Mouse (Mus musculus) CD4-positive helper T cell, adult 2 months (primary cell): ENCODE measurements around the gene Nhsl2.
"Not testable (repeated sequence)": the region's sequence is repeated elsewhere in the genome, so short reads cannot be mapped to it uniquely, and the experiment has no call there.

Experiments
- DNase-seq: peaks from one replicate; pipeline ENCODE4 v3.0.0-alpha.2; 2012; ENCODE audit warnings: low read depth, missing footprints, low spot score

Nhsl2 gene

DNA sequence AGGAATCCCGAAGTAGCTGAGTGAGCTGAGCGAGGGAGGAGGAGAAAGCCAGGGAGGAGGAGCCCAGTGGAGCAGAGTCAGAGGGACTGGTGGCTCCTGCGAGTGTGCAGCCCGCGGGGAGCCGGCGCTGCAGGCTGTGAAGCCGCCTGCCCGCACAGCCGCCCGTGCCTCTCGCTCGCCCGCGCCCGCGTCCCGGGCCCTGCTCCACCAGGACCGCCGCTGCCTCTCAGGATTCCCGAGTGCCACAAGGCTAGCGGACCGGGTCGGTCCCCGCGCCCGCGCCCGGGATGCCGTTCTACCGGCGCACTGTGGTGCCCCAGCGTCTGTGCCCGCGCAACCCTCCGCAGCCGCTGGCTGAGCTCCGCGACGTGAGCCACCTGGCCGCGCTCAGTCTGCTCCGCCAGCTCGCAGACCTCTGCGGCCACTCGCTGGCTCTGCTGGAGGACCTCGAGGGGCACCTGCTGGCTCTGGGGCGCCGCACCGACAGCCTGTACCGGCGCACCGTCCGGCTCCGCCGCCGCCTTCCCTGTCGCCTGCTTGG is at the start of gene Nhsl2:
TSS of gene Nhsl2 (plus strand) at position 105 of the 541 bp plus-strand sequence.
- DNase-seq = no peak

DNA sequence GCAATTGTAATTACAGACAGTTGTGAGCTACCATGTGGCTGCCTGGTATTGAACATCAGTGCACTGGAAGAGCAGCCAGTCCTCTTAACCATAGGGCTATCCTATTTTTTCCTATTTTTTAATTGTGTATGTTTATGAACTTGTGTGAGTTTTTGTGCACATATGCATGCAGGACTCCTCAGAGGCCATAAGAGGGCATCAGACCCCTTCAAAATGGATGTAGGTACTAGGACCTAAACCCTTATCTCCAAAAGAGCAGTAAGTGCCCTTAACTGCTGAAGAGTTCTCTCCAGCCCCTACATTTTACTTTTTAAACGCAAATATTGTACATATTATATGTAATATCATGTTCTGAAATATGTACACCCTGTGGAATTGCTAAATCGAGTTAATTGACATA is 43.7 kb upstream of the Nhsl2 start:
- DNase-seq = peak; percentile 5

DNA sequence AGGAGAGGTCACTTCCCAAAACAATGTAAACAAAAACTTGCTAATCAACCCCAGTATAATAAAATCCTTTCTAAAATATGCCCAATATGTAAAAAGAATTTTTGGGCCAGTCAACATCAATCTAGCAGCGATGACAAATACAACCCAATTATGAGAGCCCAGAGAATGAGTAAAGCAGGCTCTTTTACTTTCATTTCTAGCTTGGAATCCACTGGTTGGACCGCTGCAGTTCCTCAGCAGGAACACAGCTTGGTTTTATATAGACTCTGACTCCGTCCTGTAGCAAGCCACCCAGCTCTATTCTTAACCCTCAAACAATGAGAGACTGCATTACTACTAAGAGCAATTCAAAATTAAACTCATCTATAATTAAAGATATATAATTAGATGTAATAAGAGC is 37.4 kb upstream of the Nhsl2 start:
- DNase-seq = no peak

DNA sequence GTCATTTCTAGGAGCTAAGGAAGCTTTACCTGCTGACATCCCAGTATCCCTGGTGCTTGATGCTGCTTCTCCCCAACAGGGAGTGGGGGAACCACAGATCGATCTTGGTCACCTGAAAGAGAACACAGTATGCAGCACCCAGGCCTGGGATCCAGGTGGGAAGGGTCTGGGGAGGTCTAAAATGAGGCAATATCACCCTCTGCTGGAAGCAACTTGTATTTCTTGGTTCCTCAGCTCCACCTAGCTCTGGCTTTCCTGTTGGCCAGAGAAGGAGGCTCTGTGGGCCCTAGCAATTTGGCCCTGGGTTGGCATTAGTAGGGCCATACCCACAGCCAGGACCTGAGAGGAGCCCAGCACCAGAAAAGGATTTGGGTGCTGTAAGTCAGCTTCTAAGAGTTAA is 30.0 kb upstream of the Nhsl2 start:
- no peak for DNase-seq

DNA sequence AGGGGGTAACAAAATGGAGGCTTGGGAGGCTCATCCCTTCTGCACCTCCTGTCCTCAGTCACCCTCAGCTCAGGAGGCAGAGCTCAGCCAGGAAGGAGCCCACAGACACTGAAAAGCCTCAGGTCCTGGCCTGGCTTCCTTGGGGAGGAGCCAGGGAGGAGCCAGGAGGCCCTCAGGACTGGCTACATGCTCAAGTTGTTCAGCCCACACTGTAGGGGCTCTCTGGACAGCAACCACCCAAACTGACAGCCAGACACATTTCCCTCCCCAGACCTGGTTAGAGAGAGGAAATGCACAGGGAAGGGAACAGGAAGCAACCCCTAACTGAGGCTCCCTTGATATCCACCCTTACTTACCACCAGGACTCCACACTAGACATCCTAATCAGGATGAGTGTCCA is 29.2 kb upstream of the Nhsl2 start:
- DNase-seq = not testable (repeated sequence)

- no peak for DNase-seq
Observed at GRCm38 (mm10) chrX:101847191-101847795, 1.9 kb upstream of the Nhsl2 start.

DNA sequence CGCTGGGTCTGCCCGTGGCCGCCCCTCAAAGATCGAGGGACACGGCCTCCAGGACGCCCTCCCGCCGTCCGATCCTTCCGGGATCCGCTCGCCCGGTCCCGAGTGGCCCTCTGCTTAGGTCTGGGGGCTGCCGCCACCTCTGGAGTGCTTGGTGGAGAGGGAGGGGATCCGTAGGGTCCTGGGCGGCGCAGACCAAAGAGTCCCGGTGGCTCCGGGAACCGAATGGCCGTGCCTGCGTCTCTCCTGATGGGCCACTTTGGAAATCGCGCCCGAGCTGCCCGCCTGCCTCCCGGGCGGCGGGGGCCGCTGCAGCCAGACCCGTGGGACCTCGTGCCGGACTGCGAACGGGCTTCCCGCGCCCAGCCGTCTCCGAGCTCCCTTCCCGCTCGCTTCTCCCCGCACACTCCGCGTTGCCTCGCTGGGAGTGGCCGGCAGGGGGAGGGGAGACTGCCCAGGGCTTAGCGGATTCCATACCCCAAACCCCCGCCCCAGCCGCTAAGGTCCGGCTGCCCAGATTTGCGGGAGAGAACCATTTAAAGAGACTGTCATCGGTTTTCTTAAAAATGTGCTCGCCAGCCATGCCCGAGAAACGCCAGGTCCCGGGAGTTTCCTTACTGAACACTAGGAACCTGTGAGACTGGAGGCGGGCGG is 841 bp downstream of the Nhsl2 start:
- DNase-seq = no peak

- DNase-seq = no peak
Observed at GRCm38 (mm10) chrX:101851566-101852354, 2.6 kb downstream of the Nhsl2 start.

GRCm38 (mm10) chrX:101863666-101864378 is 14.6 kb downstream of the Nhsl2 start:
- DNase-seq = no peak

DNA sequence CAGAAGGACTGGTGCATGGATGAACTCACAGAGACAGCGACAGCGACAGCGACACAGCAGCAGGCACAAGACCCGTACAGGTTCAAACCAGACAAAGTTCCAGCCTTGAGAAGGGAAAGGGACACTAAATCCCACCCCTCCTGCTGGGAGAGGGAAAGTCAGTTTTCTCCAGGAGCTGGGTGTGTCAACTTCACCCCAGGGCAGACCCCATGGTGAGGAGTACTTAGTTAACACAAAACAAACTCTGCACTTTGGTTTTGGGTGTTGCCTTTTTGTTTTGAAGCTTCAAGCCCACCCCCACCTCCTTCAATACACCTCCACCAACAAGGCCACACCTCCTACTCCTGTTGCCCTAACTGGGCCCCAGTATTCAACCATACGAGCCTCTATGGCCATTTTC is 15.6 kb downstream of the Nhsl2 start:
- no peak for DNase-seq

DNA sequence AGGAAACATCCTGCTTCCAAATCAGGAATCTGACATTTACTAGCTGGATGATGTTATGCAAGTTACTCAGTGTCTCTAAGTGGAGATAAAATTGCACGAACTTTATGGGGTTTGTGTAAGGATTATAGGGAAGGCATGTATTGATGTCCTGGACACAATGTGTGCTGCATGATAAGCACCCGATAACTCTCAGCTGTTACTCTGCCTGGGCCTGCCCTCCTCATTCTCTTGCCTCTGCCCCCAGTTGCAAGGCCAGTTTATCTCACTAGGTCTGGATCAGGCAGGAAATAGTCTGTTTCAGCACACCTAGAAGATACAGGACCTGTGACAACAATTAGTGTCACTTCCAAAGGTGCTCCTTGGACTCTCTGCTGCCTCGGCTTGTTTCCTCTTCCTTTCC is 25.0 kb downstream of the Nhsl2 start:
- DNase-seq = no peak

DNA sequence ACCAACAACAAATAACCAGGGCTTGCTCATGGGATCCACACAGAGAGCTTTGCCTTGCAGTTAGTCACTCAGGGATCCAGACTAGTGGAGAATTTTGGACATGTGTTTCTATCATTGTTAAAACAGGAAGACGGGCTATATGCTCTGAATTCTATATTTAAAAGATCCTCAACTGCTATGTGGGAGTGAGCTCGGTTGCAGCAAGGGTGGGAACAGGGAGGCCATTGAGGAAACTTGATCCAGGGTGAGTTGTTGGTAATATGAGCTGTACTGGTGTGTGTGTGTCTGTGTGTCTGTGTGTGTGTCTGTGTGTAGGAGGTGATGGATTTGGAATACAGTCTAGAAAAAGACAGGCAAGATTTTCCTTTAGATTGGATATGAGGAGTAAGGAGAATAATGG is 25.7 kb downstream of the Nhsl2 start:
- DNase-seq = no peak

- DNase-seq = no peak
Observed at GRCm38 (mm10) chrX:101876136-101876535, 27.0 kb downstream of the Nhsl2 start.

DNA sequence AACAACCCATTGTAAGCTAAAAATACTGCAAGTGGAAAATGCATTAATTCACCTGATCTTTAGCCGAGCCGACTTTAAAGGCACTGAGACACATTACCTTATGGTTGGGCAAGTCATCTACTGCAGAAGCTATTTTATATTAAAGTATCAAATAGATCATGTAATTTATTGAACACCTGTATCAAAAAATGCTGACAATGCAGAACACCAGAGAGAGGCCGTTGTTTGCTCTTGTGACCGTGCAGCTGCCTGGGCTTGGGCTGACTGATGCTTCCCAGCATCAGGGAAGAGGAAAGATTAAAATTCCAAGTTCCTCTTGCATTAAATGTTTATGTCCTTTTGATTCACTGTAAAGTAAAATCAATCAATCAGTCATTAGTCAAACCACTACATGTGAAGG is 28.7 kb downstream of the Nhsl2 start:
- DNase-seq = no peak

GRCm38 (mm10) chrX:101878546-101878945 is 29.4 kb downstream of the Nhsl2 start:
- DNase-seq = peak; percentile 28

- no peak for DNase-seq
Observed at GRCm38 (mm10) chrX:101882141-101882751, 33.1 kb downstream of the Nhsl2 start.

DNA sequence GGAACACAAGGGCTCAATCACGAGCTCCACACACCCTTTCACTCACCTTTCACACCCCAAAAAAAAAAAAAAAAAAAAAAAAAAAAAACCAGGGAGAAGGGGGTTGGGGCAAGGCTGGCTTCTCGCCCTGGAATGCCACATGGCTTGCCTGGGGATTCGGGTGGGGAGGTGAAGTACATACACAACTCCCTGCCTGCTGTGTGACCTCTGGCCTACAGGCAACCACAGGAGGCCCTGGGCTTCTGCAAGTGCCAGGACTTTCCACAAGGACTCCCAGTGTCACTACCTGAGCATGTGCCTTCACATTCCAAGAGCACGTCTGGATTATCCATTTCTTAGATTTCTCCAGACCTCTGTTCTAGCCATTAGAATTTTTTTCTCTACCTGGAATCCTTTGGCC is 40.2 kb downstream of the Nhsl2 start:
- no peak for DNase-seq

- no peak for DNase-seq
Observed at GRCm38 (mm10) chrX:101889813-101890469, 40.8 kb downstream of the Nhsl2 start.

GRCm38 (mm10) chrX:101893796-101894195 is 44.6 kb downstream of the Nhsl2 start:
- no peak for DNase-seq

GRCm38 (mm10) chrX:101898341-101898740 is 49.2 kb downstream of the Nhsl2 start:
- DNase-seq = no peak
